Mouse (Mus musculus) gastrocnemius, adult 2 months (tissue): ENCODE measurements around the gene Rap1b. TPM values are rescaled to one million over a fixed set of nuclear protein-coding genes. Genes with fewer than 3 reads are reported as not detected.

ENCODE experiments used
- DNase-seq: peaks from one replicate; pipeline ENCODE4 v3.0.0; 2022
- H3K27ac ChIP-seq: fragments of 200-600 bp; 2 replicates; pipeline ENCODE4 v1.8.1; 2022; ENCODE audit warnings: mild to moderate bottlenecking
- H3K4me3 ChIP-seq: fragments of 200-600 bp; 2 replicates; pipeline ENCODE4 v1.8.1; 2022; ENCODE audit warnings: mild to moderate bottlenecking, moderate library complexity
- CTCF ChIP-seq: fragments of 200-600 bp; IDR thresholded peaks from 2 replicates; pipeline ENCODE4 v1.8.1; 2022; ENCODE audit warnings: antibody characterized with exemption, mild to moderate bottlenecking, moderate library complexity
- intact Hi-C: fragments of 180-260 bp; cut with DNase I; formaldehyde crosslinking; loops from one replicate; pipeline ENCODE4 v1.15.1; 2025
- total RNA-seq, 2 experiments: library from RNA; stranded (reverse); gene quantifications; 2 replicates each; pipeline ENCODE4 v1.2.3; 2021

The Rap1b gene
- total RNA-seq, 2 experiments from 2014 or later, result 18.6 to 26.4 TPM

DNA sequence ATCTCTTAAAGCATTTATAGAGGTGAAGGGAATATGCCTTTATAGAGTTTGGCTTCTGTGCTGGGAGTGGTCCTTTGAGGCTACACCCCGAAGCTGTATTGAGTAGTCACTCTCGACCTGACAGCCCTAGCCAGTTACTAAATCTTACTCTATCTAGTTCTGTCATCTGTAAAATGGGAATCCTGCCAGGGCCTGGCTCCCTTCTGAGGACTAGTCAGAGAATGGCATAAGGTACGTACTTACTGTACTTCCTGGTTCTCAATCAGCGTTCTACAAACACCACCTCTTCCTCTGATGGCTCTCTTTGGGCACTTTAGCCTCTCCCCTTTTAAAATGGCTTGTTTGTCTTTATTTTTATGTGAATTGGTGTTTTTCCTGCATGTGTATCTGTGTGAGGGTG lies 28.1 kb upstream of the Rap1b start:
- TF ChIP-seq CTCF, result no peak
- DNase-seq, result no peak
- Histone ChIP-seq H3K4me3 (no peak overlapping the region), H3K27ac (no peak overlapping the region)
- intact Hi-C loops, result no loop called here

DNA sequence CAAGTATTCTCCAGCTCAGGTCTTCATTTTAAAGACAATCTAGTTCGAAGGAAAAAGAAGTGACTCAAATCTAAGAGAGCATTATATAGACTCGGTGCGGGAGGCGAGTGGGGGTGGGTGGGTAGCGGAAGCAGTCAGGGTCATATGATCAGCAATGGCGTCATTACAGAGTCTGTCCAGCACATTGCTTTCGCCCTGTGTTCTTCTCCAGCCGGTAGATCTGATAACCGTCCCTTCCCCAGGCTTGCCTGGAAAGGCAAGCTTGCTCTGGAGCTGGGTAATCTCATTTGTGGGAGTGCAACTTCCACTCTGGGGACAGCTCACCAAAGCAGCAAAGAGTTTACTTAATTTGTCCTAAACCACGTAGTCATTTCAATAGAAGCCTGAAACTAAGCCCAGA lies 26.6 kb upstream of the Rap1b start:
- DNase-seq, result no peak
- Histone ChIP-seq H3K4me3 (no peak overlapping the region), H3K27ac (no peak overlapping the region)
- intact Hi-C loops, result no loop called here
- TF ChIP-seq CTCF, result no peak

DNA sequence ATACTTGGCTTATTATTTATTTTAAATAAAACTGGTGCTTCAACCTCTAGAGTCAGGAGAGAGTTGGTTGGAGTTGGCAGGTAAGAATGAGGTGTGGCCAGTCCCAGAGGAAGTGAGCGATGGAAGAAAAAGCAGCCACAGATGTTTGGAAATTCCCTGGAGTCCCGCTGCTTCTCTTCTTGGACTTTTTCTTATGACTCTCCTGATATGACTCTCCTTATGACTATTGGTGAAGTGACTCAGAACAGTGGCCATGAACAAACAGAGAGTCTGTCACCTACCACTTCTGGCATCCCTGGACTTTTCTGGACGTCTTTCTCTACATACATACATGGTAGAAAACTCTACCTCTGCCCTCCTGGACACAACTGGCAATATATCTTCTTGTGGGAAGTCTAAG lies 21.5 kb upstream of the Rap1b start:
- no peak overlapping the region for H3K27ac ChIP-seq
- DNase-seq, result no peak
- intact Hi-C loops, result no loop called here
- no peak for TF ChIP-seq CTCF
- H3K4me3 ChIP-seq, result no peak overlapping the region

GRCm38 (mm10) chr10:117866641-117867040 lies 20.8 kb upstream of the Rap1b start:
- intact Hi-C loops, result no loop called here
- DNase-seq, result no peak
- no peak overlapping the region for H3K27ac ChIP-seq
- no peak overlapping the region for H3K4me3 ChIP-seq
- TF ChIP-seq CTCF, result no peak

GRCm38 (mm10) chr10:117864695-117865094 lies 18.9 kb upstream of the Rap1b start:
- intact Hi-C loops, result no loop called here

GRCm38 (mm10) chr10:117864251-117864650 lies 18.4 kb upstream of the Rap1b start:
- no peak for TF ChIP-seq CTCF
- intact Hi-C loops, result no loop called here
- no peak overlapping the region for H3K4me3 ChIP-seq
- no peak overlapping the region for H3K27ac ChIP-seq
- DNase-seq, result no peak

More at GRCm38 (mm10) chr10:117864695-117865094, 18.9 kb upstream of the Rap1b start:
- Histone ChIP-seq H3K4me3 (no peak overlapping the region), H3K27ac (no peak overlapping the region)
- no peak for DNase-seq
- TF ChIP-seq CTCF, result no peak

DNA sequence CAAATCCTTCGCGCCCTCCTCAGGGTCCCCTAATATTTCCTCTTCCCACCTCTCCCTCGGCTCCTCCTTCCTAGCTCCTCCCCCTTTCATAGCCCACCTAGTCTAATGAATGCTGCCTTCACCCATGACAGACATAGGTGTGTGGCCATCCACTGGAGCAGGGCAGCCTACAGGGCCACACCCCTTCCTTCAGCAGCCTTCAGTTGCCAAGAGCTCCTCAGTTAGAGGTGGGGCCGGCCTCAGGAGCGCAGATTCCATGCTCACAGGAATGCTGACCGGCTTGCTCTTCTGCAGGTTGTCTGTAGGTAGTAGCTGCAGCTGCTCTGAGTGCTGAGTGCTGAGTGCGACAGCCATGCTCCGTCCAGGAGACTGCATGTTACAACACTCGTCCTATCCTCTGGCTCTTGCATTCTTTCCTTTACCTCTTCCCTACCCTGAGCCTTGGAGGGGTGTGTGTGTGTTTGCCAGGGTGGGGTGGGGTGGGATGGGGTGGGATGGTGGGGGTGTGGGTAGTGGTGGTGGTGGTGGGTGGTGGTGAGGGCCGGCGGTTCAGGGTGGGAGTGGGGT lies 16.3 kb upstream of the Rap1b start:
- no peak for TF ChIP-seq CTCF
- DNase-seq, result no peak
- Histone ChIP-seq H3K27ac (no peak overlapping the region), H3K4me3 (no peak overlapping the region)
- intact Hi-C loops, result no loop called here

- no peak for DNase-seq
- intact Hi-C loops, result no loop called here
- Histone ChIP-seq H3K4me3 (no peak overlapping the region), H3K27ac (no peak overlapping the region)
- no peak for TF ChIP-seq CTCF
Measured at GRCm38 (mm10) chr10:117860958-117861357, 15.1 kb upstream of the Rap1b start.

DNA sequence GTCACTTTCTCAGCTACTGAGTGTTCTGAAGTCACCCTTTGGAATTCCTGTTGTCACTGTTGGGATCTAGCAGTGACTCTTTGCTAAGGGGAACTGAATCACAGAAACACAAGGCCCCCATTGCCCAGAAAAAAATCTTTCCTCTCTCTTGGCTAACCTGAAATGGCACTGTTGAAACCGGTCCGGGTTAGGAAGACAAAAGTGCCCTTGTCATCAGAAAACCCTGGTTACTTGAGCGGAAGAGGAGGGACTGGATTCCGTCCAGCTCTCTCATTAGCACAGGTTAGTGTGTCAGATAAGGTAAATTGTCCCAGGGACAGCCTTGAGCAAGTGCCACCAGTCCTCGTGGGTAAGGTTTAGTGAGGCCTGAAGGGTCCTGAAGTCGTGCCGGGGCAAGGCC lies 14.5 kb upstream of the Rap1b start:
- no peak for TF ChIP-seq CTCF
- H3K27ac ChIP-seq, result no peak overlapping the region
- intact Hi-C loops, result no loop called here

GRCm38 (mm10) chr10:117859800-117860199 lies 14.0 kb upstream of the Rap1b start:
- H3K27ac ChIP-seq, result no peak overlapping the region
- intact Hi-C loops, result no loop called here
- H3K4me3 ChIP-seq, result no peak overlapping the region
- TF ChIP-seq CTCF, result no peak
- no peak for DNase-seq

More for the DNA sequence above, 14.5 kb upstream of the Rap1b start:
- no peak overlapping the region for H3K4me3 ChIP-seq
- DNase-seq, result no peak

GRCm38 (mm10) chr10:117858241-117858640 lies 12.4 kb upstream of the Rap1b start:
- TF ChIP-seq CTCF, result no peak
- no peak for DNase-seq
- H3K27ac ChIP-seq, result no peak overlapping the region
- H3K4me3 ChIP-seq, result no peak overlapping the region
- intact Hi-C loops, result no loop called here

GRCm38 (mm10) chr10:117856001-117856720 lies 10.3 kb upstream of the Rap1b start:
- intact Hi-C loops, result no loop called here
- no peak for DNase-seq
- H3K27ac ChIP-seq, result no peak overlapping the region
- no peak overlapping the region for H3K4me3 ChIP-seq
- no peak for TF ChIP-seq CTCF

DNA sequence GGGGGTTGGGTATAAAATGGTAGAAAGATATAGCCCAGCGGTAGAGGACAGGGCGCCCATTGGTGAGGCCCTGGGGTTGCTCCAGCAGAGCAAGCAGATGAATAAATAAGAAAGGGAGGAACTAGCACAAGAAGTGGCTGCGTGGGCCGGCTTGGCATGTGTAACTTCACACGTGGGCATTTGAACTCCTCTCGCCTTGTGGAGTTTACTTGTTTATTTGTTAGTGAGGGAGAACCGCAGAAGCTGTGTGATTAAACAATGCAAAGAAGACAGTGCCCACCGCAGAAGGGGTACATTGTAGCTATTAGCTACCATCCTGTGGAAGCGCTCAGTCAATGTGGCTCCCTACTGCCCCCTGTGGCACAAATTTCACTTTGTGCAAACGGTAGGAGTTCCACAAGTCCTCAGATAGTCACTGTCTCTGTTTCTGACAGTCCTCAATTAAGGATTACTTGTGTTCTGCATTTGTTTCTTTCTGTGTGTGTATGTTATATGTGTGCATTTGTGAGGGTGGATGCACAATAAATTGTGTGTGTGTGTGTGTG lies 6.9 kb upstream of the Rap1b start:
- Histone ChIP-seq H3K27ac (no peak overlapping the region), H3K4me3 (no peak overlapping the region)
- intact Hi-C loops, result no loop called here
- no peak for TF ChIP-seq CTCF
- no peak for DNase-seq

DNA sequence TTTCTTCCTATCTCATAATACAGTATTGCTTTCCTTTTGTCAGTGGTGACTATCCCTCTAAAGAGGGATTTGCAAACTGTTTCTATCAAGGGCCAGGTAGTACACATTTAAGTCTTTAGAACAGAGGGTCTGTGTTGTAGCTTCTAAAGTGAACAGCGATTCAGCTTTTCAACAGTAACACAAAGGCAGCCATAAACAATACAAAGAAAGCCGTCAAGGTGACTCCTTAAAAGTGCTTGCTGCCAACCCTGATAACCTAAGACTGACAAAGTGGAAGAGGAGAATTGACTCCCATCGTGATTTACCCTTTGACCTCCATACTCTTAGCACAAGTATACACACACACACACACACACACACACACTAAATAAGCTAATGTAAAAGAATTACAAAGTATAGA lies 3.1 kb upstream of the Rap1b start:
- intact Hi-C loops, result loop anchor here (5.0 kb wide), 1 partner anchor 258 kb away; no protein-coding TSS in a partner anchor

More for the DNA sequence above, 3.1 kb upstream of the Rap1b start:
- no peak for TF ChIP-seq CTCF
- H3K27ac ChIP-seq, result no peak overlapping the region
- DNase-seq, result no peak
- no peak overlapping the region for H3K4me3 ChIP-seq
